Mouse (Mus musculus): ENCODE measurements around the gene Astn2.

GRCm38 (mm10) chr4:66158714-66159113 lies 245.7 kb downstream of the Astn2 start:
- no peak for TF ChIP-seq CTCF (conservative IDR thresholded peaks at IDR 0.05; ENCODE audit: low read length)
- TF ChIP-seq NANOG (IDR thresholded peaks at IDR 0.05; ENCODE audit: borderline replicate concordance, low read length), result no peak

Measured in E14TG2a.4 (cell line).